Mouse (Mus musculus) heart, postnatal 0 days (tissue): Measurements from ENCODE around the gene Cnfn. TPM values are rescaled to one million over a fixed set of nuclear protein-coding genes. Genes with fewer than 3 reads are reported as not detected.
A peak's percentile ranks its signal among the peaks of the same experiment; 100 is the strongest.

ENCODE experiments used
- ATAC-seq: fragments of 200-750 bp; cut with Nextera tagmentation; 2 replicates; pipeline ENCODE4 v1.8.0; 2017; ENCODE audit warnings: low read depth, moderate number of reproducible peaks, moderate library complexity; ENCODE audit not compliant: insufficient read depth
- DNase-seq: peaks from one replicate; pipeline ENCODE4 v3.0.0-alpha.2; 2016; ENCODE audit warnings: low spot score
- H3K27ac ChIP-seq: fragments of 300-500 bp; sonication (generic); 2 replicates; pipeline ENCODE4 v1.5.1; 2014; ENCODE audit warnings: low read depth, mild to moderate bottlenecking
- H3K27me3 ChIP-seq: fragments of 300-500 bp; sonication (generic); 2 replicates; pipeline ENCODE4 v1.6.1; 2014; ENCODE audit warnings: low read length, mixed read lengths; ENCODE audit not compliant: control insufficient read depth, insufficient read depth
- H3K36me3 ChIP-seq: fragments of 300-500 bp; sonication (generic); replicated peaks from 2 replicates; pipeline ENCODE4 v1.6.1; 2014; ENCODE audit warnings: low read length, mixed read lengths; ENCODE audit not compliant: control insufficient read depth, insufficient read depth
- H3K4me1 ChIP-seq: fragments of 300-500 bp; sonication (generic); 2 replicates; pipeline ENCODE4 v1.6.1; 2014; ENCODE audit warnings: antibody characterized with exemption; ENCODE audit not compliant: control insufficient read depth, insufficient read depth
- H3K4me2 ChIP-seq: fragments of 300-500 bp; sonication (generic); 2 replicates; pipeline ENCODE4 v1.6.1; 2014; ENCODE audit warnings: low read depth, mild to moderate bottlenecking, low read length, moderate library complexity
- H3K4me3 ChIP-seq: fragments of 300-500 bp; sonication (generic); 2 replicates; pipeline ENCODE4 v1.5.1; 2014; ENCODE audit warnings: low read depth, low read length
- H3K9ac ChIP-seq: fragments of 300-500 bp; sonication (generic); replicated peaks from 2 replicates; pipeline ENCODE4 v1.6.1; 2014; ENCODE audit warnings: low read depth, low read length, mixed read lengths
- H3K9me3 ChIP-seq: fragments of 300-500 bp; sonication (generic); replicated peaks from 2 replicates; pipeline ENCODE4 v1.6.1; 2016; ENCODE audit warnings: low read length; ENCODE audit not compliant: control insufficient read depth
- CTCF ChIP-seq: IDR thresholded peaks from 2 replicates; pipeline ENCODE4 v1.5.1; 2016; ENCODE audit warnings: antibody characterized with exemption, control low read depth, low read depth
- EP300 ChIP-seq: IDR thresholded peaks from 2 replicates; pipeline ENCODE4 v1.6.1; 2016; ENCODE audit warnings: antibody characterized with exemption, low read depth
- WGBS: fragments of 180-500 bp; shearing (Covaris S2); extraction: QIAGEN DNeasy Blood & Tissue Kit; methylation state at CpG from one replicate; pipeline ENCODE4 v1.1.7; 2014; 5-methylcytosine and 5-hydroxymethylcytosine counted together
- polyA plus RNA-seq: library from polyadenylated mRNA; unstranded; fragments of >200 nt; fragmentation: Nextera tagmentation; extraction: Ambion mirVana; gene quantifications from 2 replicates; pipeline ENCODE4 v1.2.1, GENCODE M21; 2015
- total RNA-seq: library from RNA; depleted of rRNA; stranded (reverse); fragments of >200 nt; gene quantifications from 2 replicates; pipeline ENCODE4 v1.2.3, GENCODE M21; 2014; ENCODE audit warnings: low replicate concordance; rRNA removed

Gene Cnfn
- not detected in 2 replicates for total RNA-seq
- polyA plus RNA-seq: not detected in 2 replicates

DNA sequence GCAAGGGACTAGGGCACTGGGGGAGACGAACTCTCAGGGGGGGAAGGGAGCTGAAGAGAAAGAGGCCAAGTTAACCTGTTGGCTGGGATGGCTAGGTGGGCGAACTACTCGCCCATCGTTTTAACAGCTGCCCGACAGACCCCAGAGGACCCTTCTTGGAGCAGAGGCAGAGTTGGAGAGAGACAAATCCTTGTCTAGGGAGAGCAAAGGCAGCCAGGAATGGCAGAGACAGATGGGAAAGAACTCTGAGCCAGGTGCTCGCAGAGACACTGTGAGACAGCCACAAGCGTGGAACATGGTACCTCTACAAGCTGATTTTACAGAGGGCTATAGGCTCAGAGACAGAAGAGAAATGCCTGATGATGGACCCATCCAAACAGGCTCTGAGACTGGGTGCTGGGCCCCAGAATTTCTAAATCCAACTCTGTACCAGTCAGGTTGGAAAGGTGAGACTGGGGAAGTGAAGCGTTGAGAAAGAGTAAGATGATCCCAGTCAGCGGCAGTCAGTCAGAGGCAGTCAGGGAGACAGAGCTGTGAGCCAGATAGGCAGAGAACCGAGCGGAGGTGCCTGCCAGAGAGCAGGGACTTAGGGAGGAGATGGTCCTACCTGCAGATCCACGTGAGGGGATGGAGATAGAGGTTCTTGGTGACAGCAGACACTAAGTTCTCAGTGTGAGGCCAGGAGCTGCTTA is at the start of gene Cnfn:
TSS of gene Cnfn (minus strand) at position 667 of the 692 bp plus-strand sequence.
- Histone ChIP-seq H3K4me2 (no peak within 1 kb of the TSS), H3K27me3 (peaks cover 40% of the 10 kb centered on the region), H3K4me1 (no peaks in the 10 kb centered on the region), H3K27ac (no peak within 1 kb of the TSS), H3K9ac (no peak within 1 kb of the TSS), H3K36me3 (peaks cover 4% of the 10 kb centered on the region; the same call in 1 of the 2 replicates), H3K4me3 (no peak within 1 kb of the TSS), H3K9me3 (no peaks in the 10 kb centered on the region)
- DNase-seq (no peak), ATAC-seq (no peak)
- WGBS: 49% methylated on average over 12 of the region's 12 CpGs
- TF ChIP-seq CTCF: no peak
- no peak for TF ChIP-seq EP300

DNA sequence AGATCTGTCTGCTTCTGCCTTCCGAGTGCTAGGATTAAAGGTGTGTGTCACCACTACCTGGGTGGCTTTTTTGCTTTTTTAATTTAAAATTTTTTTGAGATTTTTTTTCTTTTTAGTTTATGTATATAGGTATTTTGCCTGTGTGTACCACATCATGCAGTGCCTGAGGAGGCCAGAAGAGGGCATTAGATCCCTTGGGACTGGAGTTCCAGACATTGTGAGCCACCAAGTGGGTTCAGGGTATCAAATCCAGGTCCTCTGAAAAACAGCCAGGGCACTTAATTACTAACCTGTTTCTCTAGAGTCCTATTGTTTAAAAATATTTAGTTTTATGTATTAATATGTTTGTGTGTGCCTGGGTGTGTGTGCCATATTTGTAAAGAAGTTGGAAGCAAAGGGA is 48.1 kb upstream of the Cnfn start:
- no peak overlapping the region for H3K9ac ChIP-seq
- no peak for DNase-seq
- H3K4me1 ChIP-seq: no peaks in the 10 kb centered on the region
- peaks cover 5% of the 10 kb centered on the region; the same call in 1 of the 2 replicates for H3K27me3 ChIP-seq
- H3K36me3 ChIP-seq: no peaks in the 10 kb centered on the region
- WGBS: 68% methylated on average over 1 of the region's 1 CpGs
- H3K4me3 ChIP-seq: no peak overlapping the region
- ATAC-seq: no peak
- H3K27ac ChIP-seq: no peak overlapping the region
- no peaks in the 10 kb centered on the region for H3K9me3 ChIP-seq
- TF ChIP-seq CTCF: peak; percentile 33
- TF ChIP-seq EP300: no peak
- H3K4me2 ChIP-seq: no peak overlapping the region

DNA sequence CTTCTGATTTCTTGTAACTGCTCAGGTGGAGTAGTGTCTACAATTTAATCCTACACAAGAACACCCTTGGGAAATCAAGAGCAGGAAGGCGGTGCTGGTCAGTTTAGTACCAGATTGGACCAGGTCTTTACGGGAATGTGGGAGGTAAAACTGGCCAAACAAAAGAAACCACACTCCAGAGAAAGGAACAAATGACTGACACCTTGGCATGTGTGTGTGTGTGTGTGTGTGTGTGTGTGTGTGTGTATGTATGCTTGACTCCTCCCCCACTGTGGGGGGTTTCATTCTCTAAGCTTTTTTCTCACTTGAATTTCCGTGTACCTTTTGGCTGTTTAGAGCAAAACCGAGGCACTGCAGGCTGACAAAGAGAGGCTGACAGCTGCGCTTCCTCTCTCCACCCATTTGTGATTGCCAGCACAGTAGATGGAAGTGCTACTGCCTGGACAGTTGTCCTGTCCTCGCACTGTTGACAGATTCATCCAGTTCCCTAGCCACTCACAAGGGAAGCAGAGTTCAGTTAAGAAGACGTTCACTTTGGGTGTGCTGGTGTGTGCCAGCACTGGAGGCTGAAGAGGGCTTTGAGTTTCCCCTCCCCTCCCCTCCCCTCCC is 43.4 kb upstream of the Cnfn start, which contains the start of gene Cxcl17:
TSS of gene Cxcl17 (minus strand) at position 54 of the 609 bp plus-strand sequence.
- TF ChIP-seq CTCF (no peak), EP300 (no peak)
- peak; percentile 27 for DNase-seq
- H3K4me3 ChIP-seq: no peak within 1 kb of the TSS

DNA sequence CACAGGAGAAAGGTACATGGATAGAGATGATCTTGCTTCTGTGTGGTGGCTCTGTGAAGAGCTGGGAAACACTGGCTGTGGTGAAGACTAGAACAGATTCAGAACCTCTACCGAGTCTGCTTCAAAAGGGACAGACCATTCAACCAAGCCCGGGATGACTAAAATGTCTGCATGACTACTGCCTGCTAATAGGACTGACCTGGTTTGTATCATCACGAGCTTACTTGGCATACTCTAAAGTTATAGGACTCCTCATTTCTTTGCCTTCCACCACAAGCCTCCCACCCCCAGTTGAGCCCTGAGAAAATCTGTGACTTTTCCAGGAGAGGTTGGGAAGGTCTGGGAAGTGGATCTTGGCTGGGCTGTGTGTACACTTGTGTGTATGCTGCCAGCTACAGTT is 42.3 kb upstream of the Cnfn start:
- no peak for TF ChIP-seq EP300
- TF ChIP-seq CTCF: no peak
- WGBS: 68% methylated on average over 3 of the region's 3 CpGs
- no peak for DNase-seq
- H3K4me3 ChIP-seq: no peak overlapping the region
- no peak for ATAC-seq
- H3K27ac ChIP-seq: no peak overlapping the region
- no peaks in the 10 kb centered on the region for H3K4me1 ChIP-seq
- H3K9me3 ChIP-seq: no peaks in the 10 kb centered on the region
- no peaks in the 10 kb centered on the region for H3K36me3 ChIP-seq
- H3K27me3 ChIP-seq: no peaks in the 10 kb centered on the region
- H3K9ac ChIP-seq: no peak overlapping the region
- H3K4me2 ChIP-seq: no peak overlapping the region

More for the DNA sequence above, 43.4 kb upstream of the Cnfn start, which contains the start of gene Cxcl17:
- no peak within 1 kb of the TSS for H3K9ac ChIP-seq
- H3K4me2 ChIP-seq: no peak within 1 kb of the TSS
- no peaks in the 10 kb centered on the region for H3K9me3 ChIP-seq
- no peaks in the 10 kb centered on the region for H3K27me3 ChIP-seq
- H3K4me1 ChIP-seq: no peaks in the 10 kb centered on the region
- H3K27ac ChIP-seq: peak within 1 kb of the TSS; percentile 22; the same call in 1 of the 2 replicates
- ATAC-seq: no peak
- H3K36me3 ChIP-seq: no peaks in the 10 kb centered on the region
- 30% methylated on average over 7 of the region's 7 CpGs for WGBS

- Histone ChIP-seq H3K36me3 (no peaks in the 10 kb centered on the region), H3K9me3 (no peaks in the 10 kb centered on the region), H3K4me2 (no peak overlapping the region), H3K27me3 (no peaks in the 10 kb centered on the region), H3K4me3 (no peak overlapping the region), H3K27ac (no peak overlapping the region), H3K4me1 (no peaks in the 10 kb centered on the region), H3K9ac (no peak overlapping the region)
- ATAC-seq (no peak), DNase-seq (no peak)
- WGBS: 81% methylated on average over 1 of the region's 1 CpGs
- TF ChIP-seq CTCF (no peak), EP300 (no peak)
Observed at GRCm38 (mm10) chr7:25410969-25411615, 41.6 kb upstream of the Cnfn start.
